Mouse (Mus musculus): ENCODE results near the gene Copz2.
A peak's percentile ranks its signal among the peaks of the same experiment; 100 is the strongest.
"Not testable (repeated sequence)": the region's sequence is repeated elsewhere in the genome, so short reads cannot be mapped to it uniquely, and the experiment has no call there.

The Copz2 gene

GRCm38 (mm10) chr11:96849681-96850467 is at the start of gene Copz2:
Copz2 (plus strand) TSS chr11:96849870.
- DNase-seq = no peak

- no peak for DNase-seq
These were observed 44.1 kb upstream of the Copz2 start for GRCm38 (mm10) chr11:96805606-96806005.

- no peak for DNase-seq
These were observed 41.6 kb upstream of the Copz2 start for GRCm38 (mm10) chr11:96808066-96808465.

- peak; percentile 72 for DNase-seq
These were observed 40.0 kb upstream of the Copz2 start for GRCm38 (mm10) chr11:96809562-96810235.

GRCm38 (mm10) chr11:96811188-96811587 is 38.5 kb upstream of the Copz2 start:
- not testable (repeated sequence) for DNase-seq

- DNase-seq = no peak
These were observed 36.2 kb upstream of the Copz2 start for GRCm38 (mm10) chr11:96813455-96813854.

GRCm38 (mm10) chr11:96813920-96814319 is 35.8 kb upstream of the Copz2 start:
- DNase-seq = no peak

GRCm38 (mm10) chr11:96814443-96814842 is 35.2 kb upstream of the Copz2 start:
- DNase-seq = no peak

GRCm38 (mm10) chr11:96815895-96816294 is 33.8 kb upstream of the Copz2 start:
- DNase-seq = no peak

GRCm38 (mm10) chr11:96816494-96816893 is 33.2 kb upstream of the Copz2 start:
- no peak for DNase-seq

GRCm38 (mm10) chr11:96816979-96817378 is 32.7 kb upstream of the Copz2 start:
- no peak for DNase-seq

GRCm38 (mm10) chr11:96818128-96818710 is 31.5 kb upstream of the Copz2 start:
- no peak for DNase-seq

GRCm38 (mm10) chr11:96821956-96822355 is 27.7 kb upstream of the Copz2 start:
- DNase-seq = no peak

GRCm38 (mm10) chr11:96822675-96823470 is 26.8 kb upstream of the Copz2 start:
- no peak for DNase-seq

GRCm38 (mm10) chr11:96823471-96823837 is 26.2 kb upstream of the Copz2 start:
- peak; percentile 62 for DNase-seq

GRCm38 (mm10) chr11:96823880-96824782 is 25.5 kb upstream of the Copz2 start:
- DNase-seq = peak; percentile 91

- DNase-seq = peak; percentile 77
These were observed 24.7 kb upstream of the Copz2 start for GRCm38 (mm10) chr11:96824783-96825495.

- peak; percentile 50 for DNase-seq
These were observed 23.2 kb upstream of the Copz2 start for GRCm38 (mm10) chr11:96826481-96826880.

- DNase-seq = peak; percentile 61
These were observed 22.5 kb upstream of the Copz2 start for GRCm38 (mm10) chr11:96827062-96827581.

GRCm38 (mm10) chr11:96827917-96828316 is 21.8 kb upstream of the Copz2 start:
- DNase-seq = peak; percentile 41

- peak; percentile 41 for DNase-seq
These were observed 20.8 kb upstream of the Copz2 start for GRCm38 (mm10) chr11:96828881-96829280.

Measured in cerebellum, adult 9-10 months (tissue).